Mouse (Mus musculus) lung, adult 2 months (tissue): ENCODE measurements around the gene Cend1.
"Not testable (repeated sequence)": the region's sequence is repeated elsewhere in the genome, so short reads cannot be mapped to it uniquely, and the experiment has no call there.

Experiments
- CTCF ChIP-seq: fragments of 200-500 bp; IDR thresholded peaks from 2 replicates; pipeline ENCODE4 v1.5.1; 2011; ENCODE audit warnings: mild to moderate bottlenecking, low read length, control low read depth; ENCODE audit not compliant: insufficient read depth
- POLR2A ChIP-seq: fragments of 200-500 bp; IDR thresholded peaks from 2 replicates; pipeline ENCODE4 v1.6.1; 2011; ENCODE audit warnings: low read depth, mild to moderate bottlenecking, control low read depth, low read length, borderline replicate concordance; ENCODE audit errors: extremely low read depth

- TF ChIP-seq CTCF, POLR2A: not testable (repeated sequence)
Measured at GRCm38 (mm10) chr7:141446374-141446773, 17.1 kb upstream of the Cend1 start.
